Mouse (Mus musculus): Measurements from ENCODE around the gene Gabarapl1.

Gabarapl1 gene

GRCm38 (mm10) chr6:129538555-129538954 lies 5.6 kb downstream of the Gabarapl1 start:
- DNase-seq, result no peak

- no peak for DNase-seq
Observed at GRCm38 (mm10) chr6:129541931-129542330, 9.0 kb downstream of the Gabarapl1 start.

- no peak for DNase-seq
Observed at GRCm38 (mm10) chr6:129542540-129542939, 9.6 kb downstream of the Gabarapl1 start.

GRCm38 (mm10) chr6:129543709-129544606 lies 11.0 kb downstream of the Gabarapl1 start:
- DNase-seq, result peak; percentile 53

- DNase-seq, result no peak
Observed at GRCm38 (mm10) chr6:129547277-129547676, 14.3 kb downstream of the Gabarapl1 start.

- no peak for DNase-seq
Observed at GRCm38 (mm10) chr6:129548009-129548408, 15.0 kb downstream of the Gabarapl1 start.

- DNase-seq, result no peak
Observed at GRCm38 (mm10) chr6:129557298-129558023, 24.5 kb downstream of the Gabarapl1 start.

GRCm38 (mm10) chr6:129558946-129559640 lies 26.1 kb downstream of the Gabarapl1 start:
- DNase-seq, result peak; percentile 49

GRCm38 (mm10) chr6:129559641-129560027 lies 26.7 kb downstream of the Gabarapl1 start:
- DNase-seq, result no peak

GRCm38 (mm10) chr6:129565257-129565656 lies 32.3 kb downstream of the Gabarapl1 start:
- DNase-seq, result no peak

GRCm38 (mm10) chr6:129575315-129575714 lies 42.4 kb downstream of the Gabarapl1 start:
- DNase-seq, result no peak

- no peak for DNase-seq
Observed at GRCm38 (mm10) chr6:129577605-129578004, 44.6 kb downstream of the Gabarapl1 start, which contains the start of gene Klre1. Gene Klre1 (plus strand): TSS chr6:129577905.

GRCm38 (mm10) chr6:129581274-129581673 lies 48.3 kb downstream of the Gabarapl1 start:
- no peak for DNase-seq

GRCm38 (mm10) chr6:129581896-129582295 lies 48.9 kb downstream of the Gabarapl1 start:
- DNase-seq, result no peak

GRCm38 (mm10) chr6:129583014-129583413 lies 50.1 kb downstream of the Gabarapl1 start:
- DNase-seq, result no peak

- no peak for DNase-seq
Observed at GRCm38 (mm10) chr6:129591508-129591907, 58.5 kb downstream of the Gabarapl1 start, which contains the start of gene Klrd1. Gene Klrd1 (plus strand): TSS chr6:129591782.
